Mouse (Mus musculus) adrenal gland, adult 8-10 months (tissue): Measurements from ENCODE around the gene Gm21863. TPM values are rescaled to one million over a fixed set of nuclear protein-coding genes. Genes with fewer than 3 reads are reported as not detected.
"Not testable (repeated sequence)": the region's sequence is repeated elsewhere in the genome, so short reads cannot be mapped to it uniquely, and the experiment has no call there.

ENCODE experiments used
- DNase-seq: peaks from one replicate; pipeline ENCODE4 v3.0.0; 2022
- total RNA-seq, 4 experiments: library from RNA; stranded (reverse); gene quantifications; 2 replicates each; pipeline ENCODE4 v1.2.4; 2022

Gm21863 gene
- not detected for total RNA-seq

GRCm38 (mm10) chr12:19953869-19954555 is at the start of gene Gm21863:
TSS of gene Gm21863 (plus strand) at chr12:19954505.
- DNase-seq = not testable (repeated sequence)

GRCm38 (mm10) chr12:19928049-19928448 is 26.3 kb upstream of the Gm21863 start:
- DNase-seq = not testable (repeated sequence)
